Mouse (Mus musculus): ENCODE data around the gene Pja2.
"Not testable (repeated sequence)": the region's sequence is repeated elsewhere in the genome, so short reads cannot be mapped to it uniquely, and the experiment has no call there.

Gene Pja2

GRCm38 (mm10) chr17:64277649-64278212, 54.0 kb downstream of the Pja2 start:
- no peak for DNase-seq

- no peak for DNase-seq
Measured at GRCm38 (mm10) chr17:64276666-64277065, 55.0 kb downstream of the Pja2 start.

- DNase-seq = no peak
Measured at GRCm38 (mm10) chr17:64275188-64275587, 56.5 kb downstream of the Pja2 start.

GRCm38 (mm10) chr17:64274341-64275105, 57.2 kb downstream of the Pja2 start:
- DNase-seq = no peak

- DNase-seq = no peak
Measured at GRCm38 (mm10) chr17:64260571-64260970, 71.1 kb downstream of the Pja2 start.

- DNase-seq = no peak
Measured at GRCm38 (mm10) chr17:64248246-64248645, 83.5 kb downstream of the Pja2 start.

GRCm38 (mm10) chr17:64242898-64243297, 88.8 kb downstream of the Pja2 start:
- no peak for DNase-seq

GRCm38 (mm10) chr17:64242310-64242859, 89.3 kb downstream of the Pja2 start:
- DNase-seq = no peak

GRCm38 (mm10) chr17:64241544-64242292, 90.0 kb downstream of the Pja2 start:
- no peak for DNase-seq

- no peak for DNase-seq
Measured at GRCm38 (mm10) chr17:64232134-64232533, 99.6 kb downstream of the Pja2 start.

GRCm38 (mm10) chr17:64231637-64232036, 100.1 kb downstream of the Pja2 start:
- DNase-seq = not testable (repeated sequence)

- peak; percentile 63 for DNase-seq
Measured at GRCm38 (mm10) chr17:64231172-64231571, 100.5 kb downstream of the Pja2 start.
